Mouse (Mus musculus) mouse embryonic stem cell (cell line): ENCODE measurements around the gene Ninl.
"Not testable (repeated sequence)": the region's sequence is repeated elsewhere in the genome, so short reads cannot be mapped to it uniquely, and the experiment has no call there.

Experiments used
- in situ Hi-C, 2 experiments: fragments of 300-500 bp; cut with MboI; formaldehyde crosslinking; loops; 1 replicate in 1 of 2; 3 replicates in 1 of 2; pipeline ENCODE4 v1.14.3; 2019 to 2020; ENCODE audit warnings: low sequenced_read_pairs in 2 of 2, low pct_unique_long_range_greater_than_20kb in 1 of 2, mixed read lengths in 1 of 2; ENCODE audit not compliant: unreplicated experiment in 1 of 2

The Ninl gene

DNA sequence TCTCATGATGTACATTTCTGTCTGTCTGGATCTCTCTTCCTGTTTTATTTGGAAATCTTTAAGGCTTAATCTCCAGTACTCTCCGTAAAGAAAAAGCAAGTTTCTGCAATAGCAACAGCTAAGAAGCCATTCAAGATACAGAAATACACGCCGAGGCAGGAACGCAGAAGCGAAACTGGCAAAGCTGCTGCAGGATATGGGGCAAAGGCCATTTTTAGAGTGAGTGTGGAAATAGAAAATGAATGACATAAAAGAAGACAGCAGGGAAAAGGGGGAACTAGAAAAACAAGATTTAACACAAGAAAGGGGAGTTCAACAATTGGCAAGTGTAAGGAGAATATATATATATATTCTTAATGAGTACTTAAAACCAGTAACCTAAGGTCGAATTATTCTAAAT lies 117.5 kb downstream of the Ninl start:
- in situ Hi-C loops, result no loop called here

DNA sequence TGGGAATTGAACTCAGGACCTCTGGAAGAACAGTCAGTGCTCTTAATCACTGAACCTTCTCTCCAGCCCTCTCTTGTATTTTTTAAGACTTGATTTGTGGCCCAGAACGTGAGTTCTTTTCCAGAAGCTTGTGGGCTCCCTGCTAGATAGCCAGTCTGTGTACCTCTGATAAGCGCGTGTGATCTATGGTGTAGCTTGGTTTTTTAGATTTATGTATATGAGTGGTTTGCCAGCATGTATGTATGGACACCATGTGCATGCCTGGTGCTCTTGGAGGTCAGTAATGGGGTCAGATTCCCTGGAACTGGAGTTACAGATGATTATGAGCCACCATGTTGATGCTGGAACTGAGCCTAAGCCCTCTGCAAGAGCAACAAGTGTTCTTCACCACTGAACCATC lies 118.6 kb downstream of the Ninl start:
- in situ Hi-C loops, result no loop called here

DNA sequence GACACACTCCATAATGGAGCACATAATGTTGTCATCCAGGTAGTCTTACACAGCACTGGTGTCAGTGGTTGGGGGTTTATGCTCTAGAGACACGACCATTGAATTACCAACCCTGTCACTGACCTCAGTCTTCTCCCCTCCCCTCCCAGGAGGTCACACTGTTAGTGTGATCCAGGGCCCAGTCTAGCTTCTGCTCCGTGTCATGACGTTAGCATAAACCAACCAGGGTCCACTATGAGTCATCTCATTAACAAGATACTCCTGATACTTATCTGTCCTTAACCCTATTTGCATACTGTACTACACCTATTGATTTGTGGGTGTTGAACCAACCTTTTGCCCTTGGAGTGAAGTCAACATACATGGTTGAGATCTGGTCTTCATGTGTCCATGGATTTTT lies 120.5 kb downstream of the Ninl start:
- in situ Hi-C loops, result no loop called here

DNA sequence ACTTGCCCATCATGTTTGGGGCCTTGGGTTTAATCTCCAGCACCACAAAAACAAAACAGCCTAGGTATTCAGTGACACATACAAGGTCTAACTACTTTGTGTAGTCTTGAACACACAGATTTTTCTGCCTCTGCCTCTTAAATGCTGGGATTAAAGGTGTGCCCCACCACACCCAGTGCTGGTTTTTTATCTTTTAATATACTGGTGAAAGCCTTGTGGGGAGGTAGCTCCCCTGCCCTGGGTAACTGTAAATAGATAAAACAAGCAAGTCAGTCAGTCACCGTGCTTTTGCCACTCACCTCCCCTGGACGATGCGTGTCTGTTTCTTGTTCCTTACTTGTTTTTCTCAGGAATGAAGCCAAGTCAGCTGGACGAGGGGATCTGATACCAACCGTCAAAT lies 123.4 kb downstream of the Ninl start:
- in situ Hi-C loops, result no loop called here

DNA sequence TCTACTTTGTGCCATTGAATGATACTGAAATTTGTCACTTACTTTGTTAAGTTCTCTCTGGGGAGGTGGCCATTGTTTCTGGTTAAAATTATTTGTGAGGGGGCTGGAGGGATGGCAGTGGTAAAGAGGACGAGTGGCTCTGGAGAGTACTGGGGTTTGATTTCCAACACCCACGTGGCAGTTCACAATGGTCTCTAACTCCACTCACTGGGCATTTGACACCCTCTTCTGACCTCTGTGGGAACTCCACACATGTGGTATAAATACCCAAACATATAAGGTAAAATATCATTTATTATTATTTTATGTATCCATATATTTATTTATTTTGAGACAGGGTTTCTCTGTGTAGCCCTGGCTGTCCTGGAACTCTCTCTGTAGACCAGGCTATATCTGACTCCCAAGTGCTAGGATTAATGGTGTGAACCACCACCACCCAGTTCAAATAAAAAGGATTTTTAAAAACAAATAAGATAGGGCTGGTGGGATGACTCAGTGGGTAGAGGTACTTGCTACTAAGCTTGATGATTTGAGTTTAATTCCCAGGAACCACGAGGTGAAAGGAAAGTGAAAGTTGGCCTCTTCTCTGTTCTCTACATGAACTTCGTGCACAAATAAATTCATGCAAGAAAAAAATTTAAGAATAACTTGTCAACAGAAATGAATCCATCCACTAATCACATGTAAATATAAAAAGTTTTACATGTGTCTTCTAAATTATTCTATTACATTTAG lies 124.2 kb downstream of the Ninl start:
- in situ Hi-C loops, result no loop called here

DNA sequence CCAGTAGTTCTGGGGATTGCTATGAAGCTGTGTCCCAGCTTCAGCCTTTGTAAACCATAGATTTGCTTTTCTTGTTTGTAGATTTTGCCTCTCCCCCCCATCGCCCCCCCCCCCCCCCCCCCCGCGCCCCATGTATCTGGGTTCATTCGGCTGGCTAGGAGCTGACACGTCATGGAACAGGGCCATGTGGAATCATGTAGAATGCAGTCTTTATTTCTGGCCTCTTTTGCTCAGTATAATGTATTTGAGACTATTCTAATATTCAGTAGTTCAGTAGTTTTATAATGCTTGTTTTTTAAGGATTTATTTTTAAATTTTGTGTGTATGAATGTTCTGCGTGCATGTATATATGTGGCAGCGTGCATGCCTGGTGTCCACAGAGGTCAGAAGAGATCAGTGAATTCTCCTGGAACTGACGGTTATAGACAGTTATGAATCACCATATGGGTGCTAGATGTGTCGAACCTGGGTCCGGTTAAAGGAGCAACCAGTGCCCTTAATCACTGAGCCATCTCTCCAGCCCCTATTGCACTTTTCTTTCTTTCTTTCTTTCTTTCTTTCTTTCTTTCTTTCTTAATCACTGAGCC lies 128.8 kb downstream of the Ninl start:
- in situ Hi-C loops, result no loop called here

DNA sequence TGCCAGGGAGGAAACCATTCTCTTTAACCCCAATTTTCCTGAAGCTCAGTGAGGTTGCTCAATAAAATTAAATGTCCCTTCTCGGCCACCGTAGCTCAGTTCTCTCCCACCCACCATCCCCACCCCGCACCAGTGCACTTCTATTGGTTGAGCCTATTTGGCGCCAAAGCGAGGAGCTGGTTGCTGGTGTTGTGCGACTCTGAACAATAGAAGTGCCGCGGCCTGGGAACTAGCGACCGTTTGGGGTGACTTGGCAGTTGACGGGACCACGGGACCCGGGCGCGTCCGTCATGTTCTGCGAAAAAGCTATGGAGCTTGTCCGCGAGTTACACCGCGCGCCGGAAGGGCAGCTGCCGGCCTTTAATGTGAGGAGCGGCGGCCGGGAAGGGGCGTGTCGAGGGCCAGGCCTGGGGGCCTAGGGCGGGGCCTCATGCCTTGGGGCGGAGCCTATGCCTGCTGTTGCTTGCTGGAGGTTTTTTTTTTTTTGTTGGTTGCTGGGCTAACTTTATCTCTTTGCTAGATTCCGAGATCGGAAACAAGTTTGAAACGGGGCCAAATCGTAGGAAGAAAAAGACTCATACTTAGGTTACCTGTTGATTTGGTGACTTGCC lies 129.6 kb downstream of the Ninl start:
- in situ Hi-C loops, result no loop called here

DNA sequence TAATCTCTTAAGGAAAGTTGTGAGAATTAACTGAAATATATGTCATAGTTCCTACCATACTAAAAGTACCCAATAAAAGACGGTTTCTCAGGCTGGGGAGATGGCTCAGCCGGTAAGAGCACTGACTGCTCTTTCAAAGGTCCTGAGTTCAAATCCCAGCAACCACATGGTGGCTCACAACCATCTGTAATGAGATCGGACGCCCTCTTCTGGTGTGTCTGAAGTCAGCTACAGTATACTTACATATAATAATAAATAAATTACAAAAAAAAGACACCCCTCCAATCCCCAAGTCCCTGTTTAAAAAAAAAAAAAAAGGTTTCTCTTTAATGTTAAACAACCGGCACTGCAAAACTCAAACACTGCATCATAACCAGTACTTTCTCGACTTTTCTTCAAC lies 130.3 kb downstream of the Ninl start:
- in situ Hi-C loops, result not testable (repeated sequence)

DNA sequence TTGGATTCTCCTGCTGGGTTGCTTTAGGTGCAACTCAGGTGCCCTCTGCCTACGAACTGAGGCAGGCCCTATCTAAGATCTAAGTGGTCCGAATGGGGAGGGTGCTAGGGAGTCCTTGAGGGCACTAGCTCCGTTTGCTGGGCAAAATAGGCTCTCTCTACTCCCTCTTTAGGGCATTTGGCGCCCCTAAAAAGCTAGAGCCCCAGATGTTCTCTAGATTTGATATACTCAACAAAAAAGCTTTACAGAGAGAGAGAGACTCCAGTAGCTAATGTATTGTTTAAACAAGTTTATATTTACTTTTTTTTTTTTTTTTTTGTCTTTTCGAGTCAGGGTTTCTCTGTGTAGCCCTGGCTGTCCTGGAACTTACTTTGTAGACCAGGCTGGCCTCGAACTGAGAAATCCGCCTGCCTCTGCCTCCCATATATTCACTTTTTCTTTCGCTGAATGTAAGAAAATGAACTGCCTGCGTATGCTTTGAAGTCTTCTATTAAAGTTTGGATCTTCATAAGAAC lies 134.2 kb downstream of the Ninl start, which contains the start of gene Gins1:
Gene Gins1, plus strand, starts transcription at position 465 of the 515 bp plus-strand sequence.
- in situ Hi-C loops, result no loop called here

DNA sequence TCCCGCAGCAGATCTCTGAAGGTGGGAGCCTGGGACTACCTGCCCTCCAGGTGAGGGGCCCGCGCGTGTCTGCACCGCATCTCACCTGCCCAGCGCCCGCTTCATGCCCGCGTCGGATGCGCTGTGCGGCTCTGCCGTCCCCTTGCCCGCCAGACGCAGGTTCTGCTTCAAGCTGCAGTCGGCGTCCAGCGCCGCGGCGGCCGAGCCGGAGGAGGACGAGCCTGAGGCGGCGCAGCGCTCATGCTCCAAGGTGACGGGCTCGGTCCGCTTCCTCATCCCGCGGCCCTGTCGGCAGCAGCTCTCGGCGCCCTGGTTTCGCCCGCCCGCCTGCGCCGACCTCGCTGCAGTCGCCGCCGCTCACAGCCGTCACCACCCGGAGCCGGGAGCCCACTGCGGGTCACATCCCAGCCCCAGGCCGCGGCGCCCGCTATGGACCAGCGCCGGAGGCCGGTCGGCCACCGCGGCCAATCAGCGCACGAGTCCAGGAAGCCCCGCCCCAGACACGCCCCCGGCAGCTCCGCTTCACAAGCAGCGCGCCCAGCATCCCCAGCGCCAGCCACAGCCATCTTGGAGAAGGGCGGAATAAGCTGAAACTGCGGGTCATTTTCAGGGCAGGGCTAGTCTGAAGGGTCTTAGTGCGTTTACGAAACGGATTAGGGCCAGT lies 134.8 kb downstream of the Ninl start, which contains the start of gene Abhd12:
Gene Abhd12, minus strand, starts transcription at position 470 of the 664 bp plus-strand sequence.
- in situ Hi-C loops, result no loop called here

DNA sequence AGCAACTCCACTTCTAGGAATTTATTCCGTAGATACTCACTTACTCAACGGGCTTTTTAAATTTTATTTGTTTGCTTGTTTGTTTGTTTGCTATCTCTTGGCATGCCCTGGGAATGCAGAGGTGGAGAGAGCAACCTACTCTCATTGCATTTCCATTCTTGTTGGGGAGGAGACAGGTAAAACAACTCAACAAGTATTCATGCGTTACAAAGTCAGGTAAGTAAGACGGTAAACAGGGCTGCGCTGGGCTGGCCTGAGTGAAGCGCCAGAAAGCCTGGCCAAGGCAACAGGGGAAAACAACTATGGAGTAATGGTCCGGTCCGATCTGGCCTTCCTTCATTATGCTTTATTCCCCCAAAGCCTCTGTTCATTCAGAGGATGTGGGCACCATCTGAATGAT lies 136.8 kb downstream of the Ninl start:
- in situ Hi-C loops, result no loop called here

DNA sequence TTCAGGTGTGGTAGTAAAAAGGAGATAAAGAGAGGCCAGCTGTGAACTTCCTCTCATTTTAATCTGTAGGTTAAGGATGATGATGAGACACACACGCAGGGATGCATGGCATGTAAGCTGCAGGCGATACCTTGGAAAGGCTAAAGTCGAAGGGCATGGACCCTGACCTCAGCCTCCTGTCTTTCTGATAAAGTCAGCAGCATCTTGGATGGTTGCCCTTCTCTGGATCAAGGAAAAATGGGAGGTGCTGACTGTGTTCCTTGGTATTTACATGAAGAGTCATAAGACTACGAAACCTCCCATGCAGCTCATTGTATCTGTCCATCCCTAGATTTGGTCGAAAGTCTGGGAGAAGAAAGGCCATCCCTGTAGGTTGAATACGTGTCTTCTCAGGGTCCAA lies 138.8 kb downstream of the Ninl start:
- in situ Hi-C loops, result no loop called here

DNA sequence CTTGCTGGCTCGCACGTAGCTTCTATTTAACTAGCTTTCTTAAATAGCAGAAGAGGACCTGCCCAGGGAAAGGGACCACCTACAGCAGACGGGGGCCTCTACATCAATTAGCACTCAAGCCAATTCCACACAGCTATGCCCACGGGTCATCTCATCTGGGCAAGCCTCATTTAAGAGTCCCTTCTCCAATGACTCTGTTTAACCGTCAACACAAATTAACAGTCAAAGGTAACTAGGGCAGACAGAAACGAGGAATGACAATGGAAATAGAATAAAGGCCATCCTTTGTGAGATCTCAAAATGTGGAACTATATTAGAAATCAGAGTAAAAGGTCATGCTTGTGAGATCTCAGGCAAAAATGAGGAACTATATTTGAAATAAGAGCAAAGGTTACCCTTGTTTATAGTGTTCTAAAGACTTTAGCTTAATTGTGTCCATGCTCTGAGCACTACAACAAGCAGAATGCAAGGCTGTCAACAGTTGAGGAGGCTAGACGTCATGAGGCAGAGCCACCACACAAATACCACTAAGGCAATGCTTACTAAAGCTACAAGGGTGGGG lies 143.4 kb downstream of the Ninl start:
- in situ Hi-C loops, result no loop called here

DNA sequence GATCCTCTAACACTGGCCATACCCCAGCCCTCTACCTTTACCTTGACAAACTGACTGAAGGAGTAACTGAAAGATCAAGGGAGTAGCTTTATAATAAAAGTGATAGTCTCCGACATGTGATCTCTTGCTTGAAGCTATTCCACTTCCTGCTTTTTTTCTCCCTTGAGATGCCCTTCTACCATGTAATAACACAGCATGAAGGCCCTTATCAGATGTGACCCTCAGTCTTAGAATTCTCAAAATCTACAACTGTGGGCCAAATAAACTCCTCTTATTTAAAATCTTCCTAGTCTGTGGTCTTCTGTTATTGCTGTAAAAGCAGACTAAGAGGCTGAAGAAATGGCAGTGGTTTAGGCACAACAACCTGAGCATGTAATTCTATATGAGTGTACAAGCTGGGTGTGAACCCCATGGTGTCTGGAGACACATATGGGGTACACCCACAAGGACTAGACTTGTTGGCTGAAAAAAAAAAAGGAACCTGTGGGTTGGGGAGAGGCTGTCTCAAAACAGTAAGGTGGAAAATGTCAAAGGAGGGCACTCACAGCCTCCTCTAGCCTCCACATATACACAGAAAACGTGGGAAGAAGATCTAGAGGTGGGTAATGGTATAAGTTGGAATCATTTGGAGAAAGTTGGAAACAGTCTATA lies 144.4 kb downstream of the Ninl start:
- in situ Hi-C loops, result no loop called here

DNA sequence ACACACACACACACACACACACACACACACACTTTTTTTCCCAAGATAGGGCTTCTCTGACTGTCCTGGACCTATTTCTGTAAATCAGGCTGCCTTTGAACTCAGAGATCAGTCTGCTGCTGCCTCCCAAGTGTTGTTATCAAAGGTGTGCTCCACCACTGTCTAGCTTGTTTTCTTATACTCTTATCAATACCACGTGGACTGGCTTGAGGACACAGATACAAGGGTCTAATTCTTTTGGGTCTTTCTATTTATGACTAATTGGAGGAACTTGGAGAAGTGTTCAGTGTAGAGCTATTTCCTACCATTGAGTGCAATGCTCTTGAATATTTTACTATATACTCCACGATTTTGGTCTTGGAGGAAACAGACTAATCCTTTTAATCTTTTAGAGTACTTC lies 151.8 kb downstream of the Ninl start:
- in situ Hi-C loops, result no loop called here

DNA sequence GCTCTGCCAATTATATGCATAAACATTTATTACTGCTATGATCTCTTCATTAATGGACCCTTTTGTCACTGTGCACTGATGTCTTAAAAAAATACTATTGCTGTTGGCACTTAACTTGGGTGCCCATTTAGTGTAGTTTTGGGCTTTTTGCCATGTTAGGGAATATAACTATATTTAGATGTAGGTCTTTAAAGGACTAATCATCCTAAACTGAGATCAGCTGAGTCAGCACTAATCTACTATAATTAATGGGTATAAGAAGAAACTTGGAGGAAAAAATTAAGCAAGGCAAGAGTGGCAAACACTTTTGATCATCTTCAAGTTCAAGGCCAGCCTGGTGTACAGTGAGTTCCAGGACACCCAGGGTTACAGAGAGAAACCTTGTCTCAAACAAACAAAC lies 152.9 kb downstream of the Ninl start:
- in situ Hi-C loops, result no loop called here

DNA sequence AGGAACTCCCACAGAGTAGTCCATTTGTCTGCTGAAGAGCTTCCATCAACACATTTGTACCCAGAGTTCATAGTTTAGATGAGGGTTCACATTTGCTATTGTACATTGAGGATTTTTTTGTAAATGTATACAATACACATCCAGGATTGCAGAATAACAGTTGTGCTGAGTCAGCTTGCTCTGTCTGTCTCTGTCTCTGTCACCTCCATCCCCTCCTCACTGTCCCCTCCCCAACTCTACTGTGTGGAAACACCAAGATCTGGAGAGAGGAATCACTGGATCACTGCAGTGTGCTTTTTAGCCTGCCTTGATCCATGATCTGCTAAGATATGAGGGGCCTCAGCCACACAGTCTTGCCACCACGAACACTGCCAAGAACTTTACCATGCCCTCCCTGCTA lies 153.4 kb downstream of the Ninl start:
- in situ Hi-C loops, result no loop called here

DNA sequence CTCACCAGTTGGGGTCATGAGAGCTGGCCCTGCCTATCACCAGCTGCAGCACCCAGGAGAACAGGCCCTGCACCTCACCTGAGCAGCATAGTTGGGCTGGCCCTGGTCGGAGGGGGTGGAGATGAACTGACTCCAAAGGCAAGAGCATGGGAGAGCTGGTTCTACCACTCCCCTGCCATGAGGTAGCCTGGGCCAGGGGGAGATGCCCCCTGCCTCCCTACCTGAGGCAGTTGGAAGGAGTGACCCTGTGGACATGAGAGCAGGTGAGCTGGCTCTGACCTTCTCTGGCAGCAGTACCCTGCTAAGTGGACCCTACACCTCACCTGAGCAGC lies 154.4 kb downstream of the Ninl start:
- in situ Hi-C loops, result no loop called here
